Mouse (Mus musculus): ENCODE measurements at regions not wholly inside any gene's neighbourhood (a gene's known extent, or its start where the extent isn't known, plus 50 kb on each side); places are given as distances from the start of the nearest gene placed in this dataset.

GRCm38 (mm10) chr13:101289407-101289806 lies 456.2 kb upstream of the Slc30a5 start:
- no peak for DNase-seq

GRCm38 (mm10) chr13:101287131-101287530 lies 453.9 kb upstream of the Slc30a5 start:
- no peak for DNase-seq

GRCm38 (mm10) chr13:101286029-101286917 lies 453.0 kb upstream of the Slc30a5 start:
- DNase-seq: no peak

- no peak for DNase-seq
Measured at GRCm38 (mm10) chr13:101278127-101278526, 444.9 kb upstream of the Slc30a5 start.

- DNase-seq: no peak
Measured at GRCm38 (mm10) chr13:101276766-101277165, 443.5 kb upstream of the Slc30a5 start.

- DNase-seq: no peak
Measured at GRCm38 (mm10) chr13:101274470-101275141, 441.4 kb upstream of the Slc30a5 start.

GRCm38 (mm10) chr13:101273321-101273720 lies 440.1 kb upstream of the Slc30a5 start:
- DNase-seq: no peak

GRCm38 (mm10) chr13:101253698-101254468 lies 420.7 kb upstream of the Slc30a5 start:
- DNase-seq: no peak

GRCm38 (mm10) chr13:101249369-101249768 lies 416.1 kb upstream of the Slc30a5 start:
- DNase-seq: no peak

GRCm38 (mm10) chr13:101244326-101244725 lies 411.1 kb upstream of the Slc30a5 start:
- no peak for DNase-seq

GRCm38 (mm10) chr13:101238860-101239259 lies 405.6 kb upstream of the Slc30a5 start:
- DNase-seq: no peak

GRCm38 (mm10) chr13:101237035-101237434 lies 403.8 kb upstream of the Slc30a5 start:
- DNase-seq: no peak

- DNase-seq: no peak
Measured at GRCm38 (mm10) chr13:101235846-101236245, 402.6 kb upstream of the Slc30a5 start.

GRCm38 (mm10) chr13:101235110-101235509 lies 401.9 kb upstream of the Slc30a5 start:
- no peak for DNase-seq

- no peak for DNase-seq
Measured at GRCm38 (mm10) chr13:101234550-101234949, 401.3 kb upstream of the Slc30a5 start.

- DNase-seq: no peak
Measured at GRCm38 (mm10) chr13:101233843-101234281, 400.6 kb upstream of the Slc30a5 start.

GRCm38 (mm10) chr13:101233181-101233842 lies 400.1 kb upstream of the Slc30a5 start:
- no peak for DNase-seq

GRCm38 (mm10) chr13:101229861-101230260 lies 396.6 kb upstream of the Slc30a5 start:
- DNase-seq: no peak

GRCm38 (mm10) chr13:101225366-101225765 lies 392.1 kb upstream of the Slc30a5 start:
- no peak for DNase-seq

- DNase-seq: no peak
Measured at GRCm38 (mm10) chr13:101221331-101222043, 388.3 kb upstream of the Slc30a5 start.

GRCm38 (mm10) chr13:101219568-101219967 lies 386.3 kb upstream of the Slc30a5 start:
- DNase-seq: no peak
